Mouse (Mus musculus) heart, adult 9 months (tissue): ENCODE measurements at regions not wholly inside any gene's neighbourhood (a gene's known extent, or its start where the extent isn't known, plus 50 kb on each side); places are given as distances from the start of the nearest gene placed in this dataset.

Experiments used
- DNase-seq, 2 experiments: peaks; one replicate each; pipeline ENCODE4 v3.0.0; 2022; ENCODE audit warnings: low spot score in 2 of 2

DNA sequence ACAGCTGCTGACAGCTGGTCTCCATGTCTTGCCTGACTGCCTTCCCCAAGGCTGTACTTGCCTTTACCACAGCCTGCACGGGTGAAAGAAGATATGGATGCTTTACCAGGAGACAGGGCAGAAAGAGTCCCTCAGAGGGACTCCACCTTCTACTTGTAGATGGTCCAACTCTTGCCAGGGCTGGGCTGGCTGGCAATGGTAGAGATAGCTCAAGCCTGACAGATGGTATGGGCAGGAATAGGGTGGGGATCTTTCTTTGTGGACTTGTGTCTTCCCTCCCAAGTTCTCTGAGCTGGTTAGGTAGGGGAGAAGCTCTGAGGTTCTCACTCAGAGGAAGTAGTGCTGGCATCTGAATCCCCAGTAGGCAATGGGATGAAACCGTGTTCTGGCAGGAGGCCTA lies 93.9 kb upstream of the Ret start:
- no peak for DNase-seq

DNA sequence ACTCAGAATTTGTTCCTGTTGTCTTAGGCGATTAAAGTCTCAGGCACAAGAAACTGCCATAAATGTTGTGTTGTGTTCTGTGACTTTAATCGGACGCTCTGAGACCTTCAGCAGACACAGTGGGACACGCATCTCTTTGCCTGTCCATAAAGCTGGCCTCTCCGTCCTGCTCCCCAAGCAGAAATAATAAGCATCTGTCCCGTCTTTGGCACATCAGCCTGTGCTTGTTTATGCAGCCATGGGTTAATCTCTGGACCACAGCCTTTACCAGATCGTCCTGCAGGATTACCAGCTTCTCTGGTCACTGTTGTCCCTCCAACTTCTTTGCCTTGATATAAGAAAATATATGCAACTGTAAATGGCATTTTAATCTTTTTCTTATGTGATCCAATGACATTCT lies 87.7 kb upstream of the Ret start:
- DNase-seq, result no peak

DNA sequence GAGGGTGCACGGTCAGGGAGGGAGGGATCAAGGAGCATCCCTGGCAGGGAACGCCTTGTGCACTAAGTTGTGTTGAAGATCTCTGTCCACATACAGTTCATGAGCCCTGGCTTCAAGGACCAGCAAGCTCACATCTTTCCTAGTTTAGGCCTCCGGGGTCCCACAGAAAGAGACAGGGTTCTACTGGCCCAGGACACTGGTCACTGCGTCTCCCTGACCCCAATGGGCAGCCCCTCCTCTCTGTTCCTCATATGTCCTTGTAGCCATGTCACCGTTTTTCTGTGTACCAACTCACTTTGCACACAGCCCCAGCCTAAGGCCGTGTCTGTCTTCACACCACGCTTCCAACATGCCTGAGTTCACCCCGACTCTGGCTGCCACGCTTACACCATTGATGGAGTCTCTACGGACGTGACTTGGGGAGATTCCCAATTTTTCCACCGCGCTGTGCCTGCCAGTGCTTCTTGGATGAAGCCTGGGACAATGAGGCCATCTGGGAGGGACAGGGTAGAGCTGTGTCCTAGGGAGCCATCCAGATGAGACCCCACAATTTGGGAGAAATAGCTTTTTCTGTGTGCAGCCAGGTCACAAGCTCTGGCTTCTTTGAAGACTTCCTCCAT lies 86.5 kb upstream of the Ret start:
- no peak for DNase-seq

DNA sequence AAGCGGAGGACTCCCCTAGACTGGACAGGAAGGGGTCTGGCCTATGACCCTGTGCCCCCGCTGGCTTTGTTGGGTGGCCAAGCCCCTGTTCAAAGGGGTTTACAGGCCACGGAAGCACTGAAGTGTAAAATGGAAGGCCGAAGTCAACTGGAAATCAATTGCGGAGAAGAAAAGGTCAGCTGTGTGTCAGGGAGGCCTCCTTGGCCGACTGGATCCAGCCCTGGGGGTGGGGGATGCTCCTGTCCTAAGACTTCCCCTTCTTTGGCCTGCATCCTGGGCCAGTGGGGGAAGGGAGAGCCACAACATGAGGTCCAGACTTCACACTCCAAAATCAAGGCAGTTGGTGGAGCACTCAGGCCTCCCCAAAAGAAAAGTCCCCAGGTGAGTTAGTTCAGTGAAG lies 66.4 kb upstream of the Ret start:
- DNase-seq, result no peak

DNA sequence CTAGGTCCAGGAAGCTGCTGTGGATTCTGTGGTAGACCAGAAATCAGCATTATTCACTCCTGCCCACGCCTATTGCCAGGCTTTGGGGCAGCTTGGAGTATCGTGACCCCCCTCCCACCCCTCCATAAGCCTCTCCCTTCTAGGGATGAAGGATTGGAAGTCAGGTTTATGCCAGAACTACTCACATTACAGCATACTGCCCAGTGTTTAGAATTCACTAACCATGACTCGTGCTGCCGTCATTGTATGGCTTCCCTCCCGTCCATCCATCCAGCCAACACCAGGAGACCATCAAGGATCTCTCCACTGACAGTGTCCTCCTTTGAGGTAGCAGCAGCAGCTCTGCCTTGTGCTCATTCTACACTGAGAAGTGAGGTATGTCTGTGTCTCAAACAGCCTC lies 62.4 kb upstream of the Ret start:
- DNase-seq, result no peak

DNA sequence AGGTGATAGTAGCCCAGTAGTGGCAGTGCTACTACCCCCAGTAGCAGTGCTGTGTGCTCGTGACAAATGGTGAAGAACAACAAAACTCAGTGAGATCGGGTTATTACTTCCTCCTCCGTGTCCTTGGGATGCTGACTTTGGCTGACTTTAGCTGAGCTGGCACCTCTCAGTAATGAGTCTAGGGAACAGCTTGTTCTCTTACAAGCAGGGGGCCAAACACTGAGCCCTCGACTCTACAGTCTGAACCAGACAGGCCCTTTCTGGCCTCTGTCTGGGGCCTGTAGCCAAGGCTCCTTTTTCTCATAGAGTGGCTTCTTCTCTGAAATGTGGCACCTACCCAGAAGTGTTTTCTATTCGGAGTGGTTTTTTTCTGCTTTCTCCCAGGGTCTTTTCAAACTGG lies 57.4 kb upstream of the Ret start:
- no peak for DNase-seq

DNA sequence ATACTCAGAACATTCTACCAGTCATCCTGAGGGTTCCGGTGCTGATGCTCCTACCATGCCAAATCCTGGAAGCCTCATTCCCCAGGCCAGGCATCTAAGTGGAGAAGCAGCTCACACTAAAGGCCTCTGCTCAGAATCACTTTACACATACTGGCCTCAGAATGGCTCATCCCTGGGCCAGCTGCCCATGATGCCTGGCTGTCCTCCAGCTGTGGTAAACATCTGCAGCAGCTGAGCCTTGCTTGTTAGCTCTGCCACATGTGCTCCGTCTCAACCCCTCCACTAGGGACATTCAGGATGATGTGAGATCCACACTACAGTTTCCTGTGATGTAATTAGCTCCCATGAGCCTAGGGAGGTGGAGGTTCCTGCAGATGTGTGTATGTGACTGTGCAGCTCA lies 55.2 kb upstream of the Ret start:
- DNase-seq, result peak; percentile 7 to 12

DNA sequence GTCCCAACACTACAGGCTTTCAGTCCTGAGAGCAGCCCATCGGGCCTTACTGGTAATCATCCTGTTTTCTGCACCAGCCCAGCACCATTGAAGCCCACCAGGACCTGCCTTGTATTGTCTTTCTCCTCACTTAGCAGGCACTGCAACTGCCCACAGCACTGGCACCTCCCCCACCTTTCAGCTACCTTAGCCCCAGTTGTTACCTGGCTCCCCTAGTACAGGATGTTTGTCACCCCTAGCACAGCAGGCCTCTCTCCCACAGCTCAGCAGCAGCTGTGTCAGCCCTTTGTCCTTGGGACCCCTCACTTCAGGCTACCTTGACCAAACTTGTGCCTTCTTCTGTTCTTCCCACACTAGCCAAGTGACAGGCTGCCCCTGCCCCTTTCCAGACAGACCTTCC lies 53.6 kb upstream of the Ret start:
- DNase-seq, result no peak

DNA sequence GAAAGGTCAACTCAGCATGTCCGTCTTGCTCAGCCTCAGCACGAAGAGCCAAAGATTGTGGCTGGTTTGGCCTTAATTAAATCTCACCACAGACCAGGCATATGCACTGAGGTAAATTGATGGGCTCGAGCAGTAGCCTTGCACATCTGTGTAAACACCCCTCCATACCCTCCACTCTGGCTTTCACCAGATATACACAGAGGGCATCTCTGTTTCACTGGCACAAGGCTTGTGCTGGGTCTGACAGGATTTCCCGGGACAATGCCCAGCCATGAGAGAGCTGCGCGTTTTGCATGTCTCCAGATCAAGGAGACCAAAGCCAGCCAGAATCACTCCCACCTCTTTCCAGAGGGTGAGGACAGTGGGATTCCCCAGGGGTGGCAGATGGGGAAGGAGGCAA lies 52.5 kb upstream of the Ret start:
- DNase-seq, result no peak
